Mouse (Mus musculus) heart, adult 2 months (tissue): ENCODE measurements at regions not wholly inside any gene's neighbourhood (a gene's known extent, or its start where the extent isn't known, plus 50 kb on each side); places are given as distances from the start of the nearest gene placed in this dataset.

Experiments
- CTCF ChIP-seq: fragments of 200-600 bp; IDR thresholded peaks from 2 replicates; pipeline ENCODE4 v1.8.1; 2022; ENCODE audit warnings: antibody characterized with exemption, mild to moderate bottlenecking, moderate library complexity
- POLR2A ChIP-seq: fragments of 200-500 bp; IDR thresholded peaks from 2 replicates; pipeline ENCODE4 v1.6.1; 2011; ENCODE audit warnings: mild to moderate bottlenecking, low read depth, low read length, control low read depth; ENCODE audit not compliant: insufficient read depth

- no peak for TF ChIP-seq CTCF
- no peak for TF ChIP-seq POLR2A
These were observed 72.9 kb upstream of the Gm5150 start for GRCm38 (mm10) chr3:16079178-16079577.
